Mouse (Mus musculus) WW6 (cell line): ENCODE data around the gene Gli3.

Source experiments
- DNase-seq: peaks from one replicate; pipeline ENCODE4 v3.0.0-alpha.2; 2013; ENCODE audit warnings: low read depth, low spot score

Gli3 gene

GRCm38 (mm10) chr13:15662375-15662774 is 199.3 kb downstream of the Gli3 start:
- no peak for DNase-seq

GRCm38 (mm10) chr13:15664580-15665201 is 201.7 kb downstream of the Gli3 start:
- no peak for DNase-seq

- no peak for DNase-seq
These were observed 202.5 kb downstream of the Gli3 start for GRCm38 (mm10) chr13:15665514-15665913.

GRCm38 (mm10) chr13:15670144-15670961 is 207.3 kb downstream of the Gli3 start:
- no peak for DNase-seq

GRCm38 (mm10) chr13:15670962-15671313 is 207.9 kb downstream of the Gli3 start:
- DNase-seq = no peak

- no peak for DNase-seq
These were observed 212.4 kb downstream of the Gli3 start for GRCm38 (mm10) chr13:15675480-15675879.

GRCm38 (mm10) chr13:15677106-15677760 is 214.2 kb downstream of the Gli3 start:
- DNase-seq = no peak

GRCm38 (mm10) chr13:15681530-15681929 is 218.5 kb downstream of the Gli3 start:
- DNase-seq = no peak

GRCm38 (mm10) chr13:15683006-15683405 is 220.0 kb downstream of the Gli3 start:
- no peak for DNase-seq

- DNase-seq = no peak
These were observed 225.2 kb downstream of the Gli3 start for GRCm38 (mm10) chr13:15688074-15688825.

GRCm38 (mm10) chr13:15688826-15689501 is 225.9 kb downstream of the Gli3 start:
- no peak for DNase-seq

GRCm38 (mm10) chr13:15691751-15692464 is 228.9 kb downstream of the Gli3 start:
- DNase-seq = no peak

GRCm38 (mm10) chr13:15692465-15692809 is 229.4 kb downstream of the Gli3 start:
- DNase-seq = no peak

- DNase-seq = no peak
These were observed 235.2 kb downstream of the Gli3 start for GRCm38 (mm10) chr13:15698284-15698683.

GRCm38 (mm10) chr13:15699116-15699515 is 236.1 kb downstream of the Gli3 start:
- DNase-seq = no peak

- no peak for DNase-seq
These were observed 241.6 kb downstream of the Gli3 start for GRCm38 (mm10) chr13:15704669-15705068.

- DNase-seq = no peak
These were observed 244.4 kb downstream of the Gli3 start for GRCm38 (mm10) chr13:15707481-15707881.

GRCm38 (mm10) chr13:15713486-15713885 is 250.5 kb downstream of the Gli3 start:
- no peak for DNase-seq

- DNase-seq = no peak
These were observed 251.3 kb downstream of the Gli3 start for GRCm38 (mm10) chr13:15714331-15714725.

- no peak for DNase-seq
These were observed 251.8 kb downstream of the Gli3 start for GRCm38 (mm10) chr13:15714726-15715437.
